In the genomic region with DNA sequence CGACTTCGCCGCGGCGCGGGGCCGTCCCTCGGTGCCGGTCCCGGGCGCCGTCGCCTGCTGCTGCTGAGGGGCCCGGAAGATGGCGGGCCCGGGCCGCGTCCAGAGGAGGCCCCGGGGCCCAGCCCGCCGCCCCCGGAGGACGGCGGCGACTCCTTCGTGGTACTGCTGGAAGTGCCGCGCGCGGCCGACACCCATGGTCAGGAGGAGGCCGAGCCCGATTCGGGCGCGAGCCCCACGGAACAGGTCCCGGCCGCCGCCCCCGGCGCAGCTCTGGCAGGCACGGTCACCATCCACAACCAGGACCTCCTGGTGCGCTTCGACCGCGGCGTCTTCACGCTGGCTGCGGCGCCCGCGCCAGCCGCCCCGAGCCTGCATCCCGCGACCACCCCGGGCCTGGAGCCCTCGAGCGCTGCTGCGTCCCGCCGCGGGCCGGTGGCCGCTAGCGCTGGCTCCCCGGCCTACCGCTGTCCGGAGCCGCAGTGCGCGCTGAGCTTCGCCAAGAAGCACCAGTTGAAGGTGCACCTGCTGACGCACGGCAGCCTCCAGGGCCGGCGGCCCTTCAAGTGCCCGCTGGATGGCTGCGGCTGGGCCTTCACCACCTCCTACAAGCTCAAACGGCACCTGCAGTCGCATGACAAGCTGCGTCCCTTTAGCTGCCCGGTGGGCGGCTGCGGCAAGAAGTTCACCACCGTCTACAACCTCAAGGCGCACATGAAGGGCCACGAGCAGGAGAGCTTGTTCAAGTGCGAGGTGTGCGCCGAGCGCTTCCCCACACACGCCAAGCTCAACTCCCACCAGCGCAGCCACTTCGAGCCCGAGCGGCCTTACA, we compare ENCODE assay signal across 7 mouse cellular contexts. TPM values are rescaled to one million over a fixed set of nuclear protein-coding genes. Genes with fewer than 3 reads are reported as not detected.
DNase-seq lines count a peak whose midpoint lies in the region; ATAC-seq and TF ChIP-seq lines count a peak whose summit lies in the region.

No protein-coding gene starts in this region.

- H3K36me3 ChIP-seq in E14TG2a.4 (ENCODE audit: insufficient read depth, low read length): peaks cover 37% of the 10 kb centered on the region
- peaks cover 20% of the 10 kb centered on the region for H3K36me3 ChIP-seq in embryonic facial prominence, embryonic 15.5 days
- H3K36me3 ChIP-seq in hindbrain, embryonic 13.5 days: peaks cover 20% of the 10 kb centered on the region
- H3K36me3 ChIP-seq in macrophage (ENCODE audit: inconsistent target): peaks cover 26% of the 10 kb centered on the region

- peak overlapping the region; percentile 97 for H3K4me2 ChIP-seq in embryonic facial prominence, embryonic 15.5 days (replicated peaks)
- peak overlapping the region; percentile 98 for H3K4me2 ChIP-seq in hindbrain, embryonic 13.5 days

- peak overlapping the region; percentile 83 for H3K27ac ChIP-seq in embryonic facial prominence, embryonic 15.5 days (replicated peaks)
- H3K27ac ChIP-seq in hindbrain, embryonic 13.5 days: peak overlapping the region; percentile 90
- H3K27ac ChIP-seq in macrophage: no peak overlapping the region

- peak overlapping the region; percentile 82 for H3K9ac ChIP-seq in embryonic facial prominence, embryonic 15.5 days
- peak overlapping the region; percentile 95 for H3K9ac ChIP-seq in hindbrain, embryonic 13.5 days

- DNase-seq in adrenal gland, postnatal 10 days: peak; percentile 54
- DNase-seq in left cerebral cortex, adult 8-10 months (ENCODE audit: low spot score in 2 of 2): peak; percentile 28 to 39
- DNase-seq in right cerebral cortex, postnatal 36 days (ENCODE audit: low spot score in 2 of 2): peak; percentile 31 to 35

- H3K4me1 ChIP-seq in E14TG2a.4 (replicated peaks; ENCODE audit: low read depth, low read length): peaks cover 29% of the 10 kb centered on the region
- peaks cover 25% of the 10 kb centered on the region for H3K4me1 ChIP-seq in embryonic facial prominence, embryonic 15.5 days
- H3K4me1 ChIP-seq in hindbrain, embryonic 13.5 days (replicated peaks): peaks cover 30% of the 10 kb centered on the region

- peaks cover 9% of the 10 kb centered on the region for H3K27me3 ChIP-seq in E14TG2a.4 (ENCODE audit: insufficient read depth, low read length)
- no peaks in the 10 kb centered on the region for H3K27me3 ChIP-seq in embryonic facial prominence, embryonic 15.5 days
- no peaks in the 10 kb centered on the region for H3K27me3 ChIP-seq in hindbrain, embryonic 13.5 days

- under 1% methylated on average over 77 of the region's 98 CpGs for WGBS in embryonic facial prominence, embryonic 15.5 days
- under 1% methylated on average over 89 of the region's 98 CpGs for WGBS in hindbrain, embryonic 13.5 days
- WGBS in macrophage (ENCODE audit: missing documents): under 1% methylated on average over 97 of the region's 98 CpGs

- H3K9me3 ChIP-seq in E14TG2a.4 (ENCODE audit: low read length): no peaks in the 10 kb centered on the region
- H3K9me3 ChIP-seq in embryonic facial prominence, embryonic 15.5 days (replicated peaks): no peaks in the 10 kb centered on the region
- H3K9me3 ChIP-seq in hindbrain, embryonic 13.5 days: no peaks in the 10 kb centered on the region

- peak; percentile 77 for ATAC-seq in embryonic facial prominence, embryonic 15.5 days (ENCODE audit: insufficient number of reproducible peaks, low FRiP score, low TSS enrichment, low read depth)
- ATAC-seq in hindbrain, embryonic 13.5 days (ENCODE audit: low FRiP score): peak; percentile 85

- H3K4me3 ChIP-seq in E14TG2a.4 (replicated peaks; ENCODE audit: low read length) (peak overlapping the region; percentile 90), macrophage (ENCODE audit: inconsistent target) (peak overlapping the region; percentile 43)
- H3K4me3 ChIP-seq in embryonic facial prominence, embryonic 15.5 days (replicated peaks): peak overlapping the region; percentile 76
- peak overlapping the region; percentile 84 for H3K4me3 ChIP-seq in hindbrain, embryonic 13.5 days

- no peak for TF ChIP-seq CTCF in E14TG2a.4 (conservative IDR thresholded peaks at IDR 0.05; ENCODE audit: low read length)

- H3K79me2 ChIP-seq in macrophage (ENCODE audit: inconsistent target): peaks cover 38% of the 10 kb centered on the region

RNA-seq across cellular contexts. Expression of a gene that starts 0.6 kb away (rescaled TPM):
- total RNA-seq in adrenal gland, postnatal 10 days (2021): 10 to 100 TPM; 17.6 to 18.7 TPM
- 9.5 and 9.9 TPM in 2 replicates for polyA plus RNA-seq in embryonic facial prominence, embryonic 15.5 days (2015; fragmentation: Nextera tagmentation; extraction: Ambion mirVana)
- 10.5 and 11.2 TPM in 2 replicates for polyA plus RNA-seq in hindbrain, embryonic 13.5 days (2015; fragmentation: Nextera tagmentation; extraction: Ambion mirVana)
- 10 to 100 TPM; 28.3 to 32.6 (median 29.6) TPM for total RNA-seq in left cerebral cortex, adult 8-10 months (2022)
- 10 to 100 TPM; 25.6 to 77.4 (median 41.3) TPM for total RNA-seq in macrophage (2018; cell fraction: chromatin; rRNA removed)
- total RNA-seq in macrophage (2018; cell fraction: cytosol; rRNA removed): 10 to 100 TPM; 10.2 to 21.8 (median 14.0) TPM
- total RNA-seq in macrophage (2018; cell fraction: nucleus; rRNA removed): 10 to 100 TPM; 16.7 to 62.1 (median 28.9) TPM
- 7.2 to 12.6 TPM (median 12.0 TPM) in 3 replicates for polyA plus RNA-seq in macrophage (2018)

RNA-seq across cellular contexts. Expression of a gene that starts 36.9 kb away (rescaled TPM):
- total RNA-seq in adrenal gland, postnatal 10 days (2021): 10 to 100 TPM; 14.8 to 37.5 TPM
- polyA plus RNA-seq in embryonic facial prominence, embryonic 15.5 days (2015; fragmentation: Nextera tagmentation; extraction: Ambion mirVana): 0.07 and 0.19 TPM in 2 replicates
- polyA plus RNA-seq in hindbrain, embryonic 13.5 days (2015; fragmentation: Nextera tagmentation; extraction: Ambion mirVana): not detected in 2 replicates
- total RNA-seq in left cerebral cortex, adult 8-10 months (2022): not detected
- total RNA-seq in macrophage (2018; cell fraction: chromatin; rRNA removed): not detected
- not detected for total RNA-seq in macrophage (2018; cell fraction: cytosol; rRNA removed)
- total RNA-seq in macrophage (2018; cell fraction: nucleus; rRNA removed): not detected
- not detected in 3 replicates for polyA plus RNA-seq in macrophage (2018)

RNA-seq across cellular contexts. Expression of a gene that starts 45.0 kb away (rescaled TPM):
- total RNA-seq in adrenal gland, postnatal 10 days (2021): 1 to 10 TPM in 1 of 2 experiments, under 1 TPM in 1; 0.88 to 1.7 TPM
- 4.4 and 6.8 TPM in 2 replicates for polyA plus RNA-seq in embryonic facial prominence, embryonic 15.5 days (2015; fragmentation: Nextera tagmentation; extraction: Ambion mirVana)
- 0.12 and 0.17 TPM in 2 replicates for polyA plus RNA-seq in hindbrain, embryonic 13.5 days (2015; fragmentation: Nextera tagmentation; extraction: Ambion mirVana)
- under 1 TPM in 1 of 4 experiments, not detected in 3; 0.22 TPM for total RNA-seq in left cerebral cortex, adult 8-10 months (2022)
- total RNA-seq in macrophage (2018; cell fraction: chromatin; rRNA removed): not detected
- total RNA-seq in macrophage (2018; cell fraction: cytosol; rRNA removed): not detected
- not detected for total RNA-seq in macrophage (2018; cell fraction: nucleus; rRNA removed)
- polyA plus RNA-seq in macrophage (2018): not detected in 3 replicates

RNA-seq across cellular contexts. Expression of a gene that starts 58.7 kb away (rescaled TPM):
- total RNA-seq in adrenal gland, postnatal 10 days (2021): under 1 TPM; 0.58 to 0.90 TPM
- polyA plus RNA-seq in embryonic facial prominence, embryonic 15.5 days (2015; fragmentation: Nextera tagmentation; extraction: Ambion mirVana): 1.4 and 1.7 TPM in 2 replicates
- 6.7 and 6.9 TPM in 2 replicates for polyA plus RNA-seq in hindbrain, embryonic 13.5 days (2015; fragmentation: Nextera tagmentation; extraction: Ambion mirVana)
- total RNA-seq in left cerebral cortex, adult 8-10 months (2022): 1 to 10 TPM; 4.3 to 5.8 (median 5.1) TPM
- total RNA-seq in macrophage (2018; cell fraction: chromatin; rRNA removed): not detected
- total RNA-seq in macrophage (2018; cell fraction: cytosol; rRNA removed): not detected
- total RNA-seq in macrophage (2018; cell fraction: nucleus; rRNA removed): not detected
- polyA plus RNA-seq in macrophage (2018): not detected in 3 replicates
